Mouse (Mus musculus) hindbrain, embryonic 16.5 days (tissue): ENCODE data around the gene Rbm12. TPM values are rescaled to one million over a fixed set of nuclear protein-coding genes. Genes with fewer than 3 reads are reported as not detected.

Experiments
- ATAC-seq: fragments of 200-750 bp; cut with Nextera tagmentation; 2 replicates; pipeline ENCODE4 v1.8.0; 2017; ENCODE audit warnings: moderate TSS enrichment, moderate library complexity
- H3K27ac ChIP-seq: fragments of 300-500 bp; sonication (generic); 2 replicates; pipeline ENCODE4 v1.5.1; 2014; ENCODE audit warnings: low read depth, mild to moderate bottlenecking, control low read depth, low read length, moderate library complexity
- H3K27me3 ChIP-seq: fragments of 300-500 bp; sonication (generic); replicated peaks from 2 replicates; pipeline ENCODE4 v1.6.1; 2014; ENCODE audit warnings: low read length; ENCODE audit not compliant: control insufficient read depth, insufficient read depth
- H3K36me3 ChIP-seq: fragments of 300-500 bp; sonication (generic); 2 replicates; pipeline ENCODE4 v1.6.1; 2014; ENCODE audit warnings: mild to moderate bottlenecking, low read length, moderate library complexity, mixed read lengths; ENCODE audit not compliant: control insufficient read depth, insufficient read depth
- H3K4me1 ChIP-seq: fragments of 300-500 bp; sonication (generic); 2 replicates; pipeline ENCODE4 v1.6.1; 2014; ENCODE audit warnings: low read depth, low read length; ENCODE audit not compliant: control insufficient read depth, insufficient read depth
- H3K4me2 ChIP-seq: fragments of 300-500 bp; sonication (generic); 2 replicates; pipeline ENCODE4 v1.6.1; 2014; ENCODE audit warnings: mild to moderate bottlenecking, low read length, control low read depth, moderate library complexity
- H3K4me3 ChIP-seq: fragments of 300-500 bp; sonication (generic); 2 replicates; pipeline ENCODE4 v1.5.1; 2014; ENCODE audit warnings: mild to moderate bottlenecking, low read length, control low read depth, moderate library complexity
- H3K9ac ChIP-seq: fragments of 300-500 bp; sonication (generic); 2 replicates; pipeline ENCODE4 v1.6.1; 2014; ENCODE audit warnings: low read depth, mild to moderate bottlenecking, control low read depth, low read length, moderate library complexity
- H3K9me3 ChIP-seq: fragments of 300-500 bp; sonication (generic); 2 replicates; pipeline ENCODE4 v1.6.1; 2014; ENCODE audit warnings: mild to moderate bottlenecking, low read length, moderate library complexity; ENCODE audit not compliant: control insufficient read depth
- WGBS: fragments of 180-500 bp; shearing (Covaris S2); extraction: QIAGEN DNeasy Blood & Tissue Kit; methylation state at CpG from one replicate; pipeline ENCODE4 v1.1.7; 2014; 5-methylcytosine and 5-hydroxymethylcytosine counted together
- polyA plus RNA-seq: library from polyadenylated mRNA; unstranded; fragments of >200 nt; fragmentation: Nextera tagmentation; extraction: Ambion mirVana; gene quantifications from 2 replicates; pipeline ENCODE4 v1.2.1, GENCODE M21; 2015

The Rbm12 gene
- polyA plus RNA-seq, 1 experiment from 2014 or later, result 19.3 TPM

DNA sequence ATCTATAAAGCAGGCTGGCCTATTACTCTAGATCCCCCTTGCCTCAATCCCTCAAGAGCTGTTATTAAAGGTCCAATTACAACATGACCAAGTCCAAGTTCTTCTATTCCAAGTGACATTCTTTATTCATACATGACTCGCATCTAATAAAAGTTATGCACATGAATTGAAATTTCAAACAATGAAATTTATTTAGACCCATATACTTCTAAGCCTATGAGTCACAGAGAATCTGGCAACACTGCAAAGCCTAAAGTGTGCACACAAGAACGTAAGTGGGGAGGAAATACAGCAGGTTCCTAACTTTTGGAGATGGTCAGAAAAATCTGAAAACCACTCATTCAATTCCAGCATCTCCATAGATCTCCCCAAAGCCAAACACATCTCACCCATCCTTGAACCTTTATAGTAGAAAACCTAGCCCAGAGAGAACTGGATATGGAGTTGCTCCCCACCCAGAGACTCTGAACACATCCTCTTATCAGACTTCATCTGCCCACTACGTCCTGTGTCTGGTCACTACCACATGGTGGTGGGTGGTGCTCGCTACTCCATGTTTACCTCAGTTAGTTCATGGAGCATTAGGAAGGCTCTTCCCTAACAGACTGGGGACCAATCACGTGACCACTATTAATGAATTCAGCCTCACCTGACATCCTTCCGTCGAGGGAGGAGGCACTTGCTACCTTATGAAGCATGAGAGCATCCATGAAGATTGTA, 24.2 kb downstream of the Rbm12 start:
- H3K4me2 ChIP-seq, result no peak overlapping the region
- WGBS, result 94% methylated on average over 7 of the region's 7 CpGs
- no peaks in the 10 kb centered on the region; the same call in 1 of the 2 replicates for H3K4me1 ChIP-seq
- no peak for ATAC-seq
- H3K27ac ChIP-seq, result no peak overlapping the region
- H3K4me3 ChIP-seq, result no peak overlapping the region
- no peak overlapping the region for H3K9ac ChIP-seq
- H3K9me3 ChIP-seq, result no peaks in the 10 kb centered on the region
- H3K27me3 ChIP-seq, result no peaks in the 10 kb centered on the region
- no peaks in the 10 kb centered on the region for H3K36me3 ChIP-seq

DNA sequence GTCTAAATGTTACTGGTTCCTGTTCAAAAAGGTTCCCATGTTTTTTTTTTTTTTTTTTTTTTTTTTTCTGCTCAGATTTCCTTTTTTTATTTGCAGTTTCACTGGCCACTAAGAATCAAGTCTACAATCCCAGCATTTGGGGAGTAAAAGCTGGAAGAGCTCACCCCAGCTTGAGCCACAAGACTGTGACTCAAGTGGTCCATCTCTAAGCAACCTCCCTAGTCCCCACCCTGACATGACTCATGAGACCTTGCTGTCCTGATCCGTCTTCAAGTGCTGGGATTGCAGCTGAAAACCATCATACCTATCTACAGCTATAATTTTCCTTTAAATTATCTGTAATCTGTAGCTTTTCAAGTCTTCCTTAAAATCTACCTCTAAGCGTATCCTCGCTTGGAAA, 27.2 kb downstream of the Rbm12 start:
- Histone ChIP-seq H3K4me3 (no peak overlapping the region), H3K4me2 (no peak overlapping the region), H3K4me1 (0 out of 2 replicates have a peak, but pooled peaks cover 3% of the 10 kb centered on the region), H3K36me3 (no peaks in the 10 kb centered on the region), H3K9ac (no peak overlapping the region), H3K27ac (no peak overlapping the region), H3K27me3 (no peaks in the 10 kb centered on the region), H3K9me3 (no peaks in the 10 kb centered on the region)
- no peak for ATAC-seq
- 91% methylated on average over 3 of the region's 3 CpGs for WGBS

DNA sequence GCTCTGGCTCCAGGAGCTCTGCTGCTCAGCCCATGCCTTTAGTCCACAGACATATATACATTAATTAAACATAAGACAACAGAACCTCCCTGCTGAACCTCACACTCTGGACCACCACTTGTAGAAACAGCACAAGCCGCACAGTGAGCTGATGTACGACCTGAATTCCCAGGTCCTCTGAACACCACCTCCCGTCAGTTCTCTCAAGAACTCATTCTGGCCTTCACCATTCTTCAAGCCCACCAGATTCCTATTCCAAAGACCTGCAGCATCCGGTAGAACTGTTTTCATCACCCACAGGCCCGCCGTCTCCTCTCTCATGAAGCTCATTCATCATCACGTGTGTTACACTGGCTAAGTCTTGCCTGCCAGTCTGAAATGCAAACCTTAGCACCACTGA, 31.4 kb downstream of the Rbm12 start:
- WGBS, result 78% methylated on average over 7 of the region's 7 CpGs
- H3K36me3 ChIP-seq, result peaks cover 27% of the 10 kb centered on the region
- no peak for ATAC-seq
- no peaks in the 10 kb centered on the region for H3K27me3 ChIP-seq
- 0 out of 2 replicates have a peak, but pooled peaks cover 3% of the 10 kb centered on the region for H3K4me1 ChIP-seq
- no peaks in the 10 kb centered on the region for H3K9me3 ChIP-seq
- no peak overlapping the region for H3K27ac ChIP-seq
- no peak overlapping the region for H3K4me3 ChIP-seq
- H3K4me2 ChIP-seq, result no peak overlapping the region
- no peak overlapping the region for H3K9ac ChIP-seq

DNA sequence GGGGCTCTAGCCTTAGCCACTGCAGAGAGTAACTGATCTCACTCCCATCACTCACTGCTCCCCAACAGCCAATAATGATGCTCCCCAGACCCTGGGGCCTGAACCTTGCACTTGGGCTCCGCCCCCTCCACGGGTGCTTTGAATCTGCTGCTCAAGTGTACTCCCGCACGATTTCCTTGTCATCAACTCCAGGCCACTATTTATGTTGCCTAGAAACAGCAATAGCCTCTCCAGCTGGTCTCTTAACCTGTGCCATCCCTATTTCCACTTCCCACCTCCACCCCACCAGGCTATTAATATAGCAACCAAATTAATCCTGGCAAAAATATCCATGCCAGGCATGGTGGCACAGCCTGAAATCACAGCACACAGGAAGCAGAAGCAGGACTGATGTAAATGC, 32.1 kb downstream of the Rbm12 start:
- 41% methylated on average over 4 of the region's 4 CpGs for WGBS

DNA sequence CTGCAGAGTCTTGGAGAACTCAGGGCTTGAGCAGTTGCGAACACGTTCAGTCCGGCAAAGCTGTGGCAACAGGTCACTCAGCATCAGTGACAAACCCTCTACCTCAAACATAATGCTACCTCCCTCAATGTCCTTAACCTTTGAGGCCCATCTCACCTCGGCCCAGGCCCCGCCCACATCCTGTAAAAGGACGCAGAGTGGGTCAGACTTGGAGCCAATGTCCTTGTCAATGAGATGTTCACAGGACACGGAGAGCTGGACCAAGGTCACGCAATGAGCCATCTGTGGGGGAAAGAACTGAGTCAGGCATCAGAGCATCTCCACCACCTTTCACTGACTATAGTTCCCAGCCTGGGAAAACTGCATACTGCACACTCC, 32.6 kb downstream of the Rbm12 start:
- Histone ChIP-seq H3K27ac (no peak overlapping the region), H3K4me1 (0 out of 2 replicates have a peak, but pooled peaks cover 3% of the 10 kb centered on the region), H3K4me3 (no peak overlapping the region), H3K9ac (no peak overlapping the region), H3K4me2 (no peak overlapping the region), H3K9me3 (no peaks in the 10 kb centered on the region), H3K27me3 (no peaks in the 10 kb centered on the region), H3K36me3 (peaks cover 32% of the 10 kb centered on the region)
- 89% methylated on average over 8 of the region's 8 CpGs for WGBS
- ATAC-seq, result no peak

More for the DNA sequence above, 32.1 kb downstream of the Rbm12 start:
- Histone ChIP-seq H3K27ac (no peak overlapping the region), H3K4me1 (0 out of 2 replicates have a peak, but pooled peaks cover 3% of the 10 kb centered on the region), H3K4me2 (no peak overlapping the region), H3K9me3 (no peaks in the 10 kb centered on the region), H3K9ac (no peak overlapping the region), H3K4me3 (no peak overlapping the region), H3K36me3 (peaks cover 29% of the 10 kb centered on the region), H3K27me3 (no peaks in the 10 kb centered on the region)
- no peak for ATAC-seq

DNA sequence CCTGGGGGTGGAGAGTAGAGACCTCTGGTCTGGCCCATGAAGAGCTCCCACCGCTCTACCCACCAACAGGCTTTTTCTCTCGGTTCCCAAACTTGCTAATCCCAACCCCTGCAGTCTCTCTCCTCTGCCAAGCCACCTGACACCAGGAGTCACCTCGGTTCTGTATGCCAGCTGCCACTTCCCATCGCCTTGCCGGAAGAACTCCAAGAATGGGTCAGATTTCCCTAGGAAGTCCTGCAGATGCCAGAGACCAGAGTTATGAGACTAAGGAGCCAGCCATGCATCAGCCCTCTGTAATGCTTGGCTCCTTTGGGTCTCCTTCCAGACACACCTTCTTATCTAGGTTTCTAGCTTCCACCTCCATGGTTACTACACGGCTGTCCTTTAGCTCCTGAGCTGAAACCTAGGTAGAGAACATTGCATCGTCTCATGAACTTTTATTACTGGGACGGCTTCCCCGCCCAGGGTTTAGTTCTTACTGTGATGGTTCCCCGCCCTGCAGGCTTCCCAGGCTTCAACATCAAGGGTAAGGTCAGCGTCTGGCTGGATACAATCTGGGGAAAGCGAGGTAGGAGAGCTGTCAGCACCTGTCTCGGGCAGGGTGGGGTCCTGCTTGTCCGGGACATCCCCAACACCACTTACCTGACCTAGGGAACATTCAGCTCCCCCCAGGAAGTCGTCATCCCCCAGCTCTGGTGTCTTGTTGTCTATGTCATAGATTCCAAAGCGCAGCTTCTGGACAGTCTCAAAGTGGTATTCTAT, 33.2 kb downstream of the Rbm12 start:
- no peak for ATAC-seq

DNA sequence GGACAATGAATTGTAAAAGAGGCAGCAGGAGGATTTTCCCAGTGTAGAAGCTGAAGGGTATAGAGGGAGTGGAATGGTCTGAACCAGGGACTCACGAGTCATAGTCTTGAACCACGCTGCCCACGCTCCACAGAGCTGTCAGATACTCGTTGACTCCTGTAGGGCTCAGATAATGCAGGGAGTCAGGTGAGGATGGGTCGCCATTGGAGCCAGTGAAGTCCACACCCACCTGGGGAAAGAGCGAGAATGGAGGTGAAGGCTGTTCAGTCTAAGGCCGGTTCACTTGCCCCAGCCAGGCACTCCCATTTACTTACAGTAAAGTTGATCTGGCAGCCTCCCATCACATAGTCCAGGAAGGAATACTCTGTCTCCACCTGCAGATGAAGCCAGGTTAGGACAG, 34.3 kb downstream of the Rbm12 start:
- no peak for ATAC-seq
- Histone ChIP-seq H3K9me3 (no peaks in the 10 kb centered on the region), H3K27ac (no peak overlapping the region), H3K36me3 (peaks cover 46% of the 10 kb centered on the region), H3K4me1 (0 out of 2 replicates have a peak, but pooled peaks cover 3% of the 10 kb centered on the region), H3K4me3 (no peak overlapping the region), H3K9ac (no peak overlapping the region), H3K27me3 (no peaks in the 10 kb centered on the region), H3K4me2 (no peak overlapping the region)
- 93% methylated on average over 7 of the region's 7 CpGs for WGBS

More for the DNA sequence above, 33.2 kb downstream of the Rbm12 start:
- WGBS, result 94% methylated on average over 15 of the region's 16 CpGs
- no peaks in the 10 kb centered on the region for H3K27me3 ChIP-seq
- H3K9me3 ChIP-seq, result no peaks in the 10 kb centered on the region
- H3K27ac ChIP-seq, result no peak overlapping the region
- no peak overlapping the region for H3K9ac ChIP-seq
- H3K4me1 ChIP-seq, result 0 out of 2 replicates have a peak, but pooled peaks cover 3% of the 10 kb centered on the region
- H3K36me3 ChIP-seq, result peaks cover 38% of the 10 kb centered on the region
- no peak overlapping the region for H3K4me3 ChIP-seq
- no peak overlapping the region for H3K4me2 ChIP-seq

DNA sequence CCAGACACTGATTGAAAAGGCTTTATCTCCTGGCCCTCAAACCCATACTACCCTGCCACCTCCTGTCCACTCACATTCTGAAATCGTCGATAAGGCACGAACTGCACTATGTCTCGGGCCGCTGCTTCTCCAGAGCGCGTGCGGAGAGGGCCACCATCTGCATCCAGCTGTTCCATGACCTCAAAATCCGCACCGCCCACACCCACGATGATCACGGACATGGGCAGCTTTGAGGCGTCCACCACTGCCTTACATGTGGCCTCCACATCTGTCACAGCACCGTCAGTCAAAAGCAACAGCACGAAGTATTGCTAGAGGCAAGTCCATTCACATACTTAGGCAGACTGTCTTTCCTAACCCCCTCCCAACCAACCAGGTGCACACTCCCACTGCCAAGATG, 38.1 kb downstream of the Rbm12 start:
- Histone ChIP-seq H3K4me3 (no peak overlapping the region), H3K9me3 (no peaks in the 10 kb centered on the region), H3K36me3 (peaks cover 69% of the 10 kb centered on the region), H3K9ac (no peak overlapping the region), H3K4me2 (no peak overlapping the region), H3K27ac (no peak overlapping the region), H3K4me1 (no peaks in the 10 kb centered on the region), H3K27me3 (no peaks in the 10 kb centered on the region)
- ATAC-seq, result no peak
- 95% methylated on average over 15 of the region's 15 CpGs for WGBS

DNA sequence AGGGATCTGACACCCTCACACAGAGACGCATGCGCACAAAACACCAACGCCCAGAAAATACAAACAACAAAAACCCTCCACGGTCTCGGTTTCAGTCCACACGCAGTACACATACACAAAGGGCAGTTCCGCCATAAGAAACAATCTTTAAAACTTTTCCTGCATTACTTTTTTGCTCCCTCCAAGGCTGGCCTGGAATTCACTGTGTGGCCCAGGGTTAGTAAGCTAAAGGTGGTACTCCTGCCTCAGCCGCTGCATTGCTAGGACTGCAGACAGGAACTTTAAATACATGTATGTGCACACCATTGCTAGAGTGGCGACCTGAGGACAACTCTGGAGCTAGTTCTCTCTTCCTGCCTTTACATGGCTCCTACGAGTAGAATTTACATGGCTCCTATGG, 40.5 kb downstream of the Rbm12 start:
- Histone ChIP-seq H3K4me2 (no peak overlapping the region), H3K9me3 (no peaks in the 10 kb centered on the region), H3K4me3 (no peak overlapping the region), H3K27me3 (no peaks in the 10 kb centered on the region), H3K9ac (no peak overlapping the region), H3K4me1 (peaks cover 6% of the 10 kb centered on the region), H3K36me3 (peaks cover 58% of the 10 kb centered on the region), H3K27ac (no peak overlapping the region)
- ATAC-seq, result no peak
- 95% methylated on average over 10 of the region's 10 CpGs for WGBS
